Mouse (Mus musculus): ENCODE measurements at regions not wholly inside any gene's neighbourhood (a gene's known extent, or its start where the extent isn't known, plus 50 kb on each side); places are given as distances from the start of the nearest gene placed in this dataset.
"Not testable (repeated sequence)": the region's sequence is repeated elsewhere in the genome, so short reads cannot be mapped to it uniquely, and the experiment has no call there.

- no peak for DNase-seq (ENCODE audit: low read depth, low spot score)
These were observed 754.6 kb upstream of the Intu start for GRCm38 (mm10) chr3:39776278-39777039.

- no peak for DNase-seq (ENCODE audit: low read depth, low spot score)
These were observed 751.3 kb upstream of the Intu start for GRCm38 (mm10) chr3:39779690-39780218.

GRCm38 (mm10) chr3:39780270-39780669, 750.8 kb upstream of the Intu start:
- DNase-seq (ENCODE audit: low read depth, low spot score) = no peak

- no peak for DNase-seq (ENCODE audit: low read depth, low spot score)
These were observed 746.2 kb upstream of the Intu start for GRCm38 (mm10) chr3:39784901-39785300.

- no peak for DNase-seq (ENCODE audit: low read depth, low spot score)
These were observed 721.5 kb upstream of the Intu start for GRCm38 (mm10) chr3:39809586-39809985.

- peak; percentile 48 for DNase-seq (ENCODE audit: low read depth, low spot score)
These were observed 716.3 kb upstream of the Intu start for GRCm38 (mm10) chr3:39814814-39815213.

- DNase-seq (ENCODE audit: low read depth, low spot score) = no peak
These were observed 700.5 kb upstream of the Intu start for GRCm38 (mm10) chr3:39830488-39831056.

- no peak for DNase-seq (ENCODE audit: low read depth, low spot score)
These were observed 692.5 kb upstream of the Intu start for GRCm38 (mm10) chr3:39838377-39839145.

GRCm38 (mm10) chr3:39840946-39841345, 690.1 kb upstream of the Intu start:
- DNase-seq (ENCODE audit: low read depth, low spot score) = no peak

GRCm38 (mm10) chr3:39845123-39845522, 686.0 kb upstream of the Intu start:
- DNase-seq (ENCODE audit: low read depth, low spot score) = no peak

- DNase-seq (ENCODE audit: low read depth, low spot score) = no peak
These were observed 682.3 kb upstream of the Intu start for GRCm38 (mm10) chr3:39848829-39849228.

GRCm38 (mm10) chr3:39857214-39857839, 673.8 kb upstream of the Intu start:
- no peak for DNase-seq (ENCODE audit: low read depth, low spot score)

GRCm38 (mm10) chr3:39876046-39876445, 655.0 kb upstream of the Intu start:
- DNase-seq (ENCODE audit: low read depth, low spot score) = not testable (repeated sequence)

GRCm38 (mm10) chr3:39884370-39884769, 646.7 kb upstream of the Intu start:
- DNase-seq (ENCODE audit: low read depth, low spot score) = no peak

GRCm38 (mm10) chr3:39888376-39888775, 642.7 kb upstream of the Intu start:
- DNase-seq (ENCODE audit: low read depth, low spot score) = no peak

GRCm38 (mm10) chr3:39889222-39889621, 641.9 kb upstream of the Intu start:
- DNase-seq (ENCODE audit: low read depth, low spot score) = no peak

GRCm38 (mm10) chr3:39898961-39899360, 632.1 kb upstream of the Intu start:
- DNase-seq (ENCODE audit: low read depth, low spot score) = no peak

- DNase-seq (ENCODE audit: low read depth, low spot score) = no peak
These were observed 630.9 kb upstream of the Intu start for GRCm38 (mm10) chr3:39900207-39900606.

- no peak for DNase-seq (ENCODE audit: low read depth, low spot score)
These were observed 626.7 kb upstream of the Intu start for GRCm38 (mm10) chr3:39904377-39904776.

- no peak for DNase-seq (ENCODE audit: low read depth, low spot score)
These were observed 622.3 kb upstream of the Intu start for GRCm38 (mm10) chr3:39908676-39909362.

- no peak for DNase-seq (ENCODE audit: low read depth, low spot score)
These were observed 621.4 kb upstream of the Intu start for GRCm38 (mm10) chr3:39909642-39910041.
